Mouse (Mus musculus) layer of hippocampus, postnatal 10 days (tissue): ENCODE data around the gene Lgals7. TPM values are rescaled to one million over a fixed set of nuclear protein-coding genes. Genes with fewer than 3 reads are reported as not detected.
A peak's percentile ranks its signal among the peaks of the same experiment; 100 is the strongest.

Experiments used
- DNase-seq, 2 experiments: peaks; one replicate each; pipeline ENCODE4 v3.0.0; 2021; ENCODE audit warnings: low spot score in 2 of 2
- long read RNA-seq: library from polyadenylated mRNA; stranded (forward); transcript quantifications from one replicate; pipeline ENCODE4 v2.0.0, GENCODE M21; 2023
- total RNA-seq, 2 experiments: library from RNA; stranded (reverse); gene quantifications; 2 replicates each; pipeline ENCODE4 v1.2.3; 2021

Gene Lgals7
- total RNA-seq = under 1 TPM in 1 of 2 experiments, not detected in 1; 0.62 TPM
- long read RNA-seq = 0 reads

DNA sequence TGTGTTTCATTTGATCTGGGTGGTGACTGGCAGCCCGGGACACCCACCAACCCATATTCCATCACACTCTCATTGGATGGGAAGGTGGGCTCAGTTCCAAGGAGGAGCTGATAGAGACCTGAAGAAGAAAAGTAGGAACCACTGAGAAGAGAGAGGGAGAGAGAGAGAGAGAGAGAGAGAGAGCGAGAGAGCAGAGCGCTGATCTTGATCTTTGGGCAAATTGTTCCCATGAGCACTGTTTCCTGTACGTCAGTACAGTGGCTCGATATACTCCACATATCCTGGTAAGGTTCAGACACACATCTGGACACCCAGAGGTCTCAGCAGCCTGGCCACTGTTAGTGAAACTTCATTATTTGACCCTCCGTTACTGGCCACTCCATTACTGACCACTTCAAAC lies at the start of gene Lgals7:
Gene Lgals7 (plus strand): TSS at position 314 of the 400 bp plus-strand sequence.
- no peak for DNase-seq

DNA sequence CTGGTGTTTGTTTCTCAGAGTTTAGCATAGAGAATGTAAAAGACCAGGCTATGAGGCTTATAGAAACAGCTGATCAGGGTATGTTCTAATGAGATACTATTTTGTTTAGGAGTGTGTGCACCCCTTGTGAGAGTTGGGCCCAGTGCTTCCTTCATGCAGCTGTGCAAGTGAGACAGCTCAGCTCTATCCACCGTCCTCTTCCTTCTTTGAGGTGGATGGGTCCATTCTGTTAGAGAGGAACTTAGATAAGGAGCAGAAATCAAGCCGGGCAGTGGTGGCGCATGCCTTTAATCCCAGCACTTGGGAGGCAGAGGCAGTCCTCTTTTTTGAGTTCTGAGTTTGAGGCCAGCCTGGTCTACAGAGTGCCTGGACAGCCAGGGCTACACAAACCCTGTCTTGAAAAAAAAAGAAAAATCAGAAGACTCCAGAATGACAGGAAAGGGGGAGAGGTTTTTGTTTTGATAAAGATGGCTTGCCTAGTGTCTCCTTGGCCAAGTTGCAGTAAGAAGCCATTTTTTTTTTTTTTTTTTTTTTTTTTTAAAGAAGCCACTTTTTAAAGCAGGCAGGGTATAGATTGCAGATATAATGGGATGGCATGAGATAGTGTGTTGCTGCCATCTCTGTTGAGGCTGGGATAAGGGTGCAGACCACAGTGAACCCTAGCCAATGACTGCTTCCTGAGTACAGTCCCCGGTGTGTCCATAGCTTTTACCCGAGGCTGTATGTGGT lies 49.2 kb upstream of the Lgals7 start:
- DNase-seq = no peak

DNA sequence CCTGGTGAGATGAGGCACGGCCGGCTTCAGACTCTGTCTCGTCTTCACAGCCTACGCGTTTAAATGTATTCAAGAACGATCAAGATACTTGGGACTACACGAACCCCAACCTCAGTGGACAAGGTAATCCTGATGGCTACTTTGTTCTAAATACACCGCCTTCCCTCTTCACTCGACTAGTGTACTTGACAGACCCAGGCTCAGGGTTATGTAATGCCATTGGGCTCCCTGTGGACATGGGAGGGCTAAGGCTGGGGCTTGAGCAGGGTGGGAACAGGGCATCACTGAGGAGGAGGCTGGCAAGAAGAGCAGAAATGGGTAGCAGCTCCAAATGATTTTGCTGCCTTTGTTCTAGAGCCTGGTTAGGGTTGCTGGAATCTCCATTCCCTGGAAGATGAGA lies 48.4 kb upstream of the Lgals7 start:
- no peak for DNase-seq

- peak in 1 of 2 experiments; percentile 12 for DNase-seq
Measured at GRCm38 (mm10) chr7:28816201-28816600, 47.5 kb upstream of the Lgals7 start.

DNA sequence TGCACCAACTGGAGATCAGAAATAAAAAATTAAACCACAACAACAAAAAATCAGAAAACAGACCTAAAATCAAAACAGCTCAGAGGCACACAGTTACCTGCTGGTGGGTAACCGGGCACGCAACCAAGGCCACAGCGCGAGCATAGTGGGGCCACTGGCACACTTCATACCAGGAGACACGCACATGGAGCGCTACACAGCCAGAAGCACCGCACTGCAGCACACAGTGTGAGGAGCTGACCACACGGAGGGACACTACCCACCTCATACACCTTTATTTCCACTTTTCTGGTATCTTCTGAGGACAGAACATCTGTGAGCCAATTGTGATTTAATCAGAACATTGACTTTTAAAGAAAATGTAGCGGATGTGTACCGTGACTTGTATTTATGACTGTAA lies 46.7 kb upstream of the Lgals7 start:
- peak in 1 of 2 experiments; percentile 21 for DNase-seq

- DNase-seq = peak in 1 of 2 experiments; percentile 13
Measured at GRCm38 (mm10) chr7:28817524-28817923, 46.1 kb upstream of the Lgals7 start.

DNA sequence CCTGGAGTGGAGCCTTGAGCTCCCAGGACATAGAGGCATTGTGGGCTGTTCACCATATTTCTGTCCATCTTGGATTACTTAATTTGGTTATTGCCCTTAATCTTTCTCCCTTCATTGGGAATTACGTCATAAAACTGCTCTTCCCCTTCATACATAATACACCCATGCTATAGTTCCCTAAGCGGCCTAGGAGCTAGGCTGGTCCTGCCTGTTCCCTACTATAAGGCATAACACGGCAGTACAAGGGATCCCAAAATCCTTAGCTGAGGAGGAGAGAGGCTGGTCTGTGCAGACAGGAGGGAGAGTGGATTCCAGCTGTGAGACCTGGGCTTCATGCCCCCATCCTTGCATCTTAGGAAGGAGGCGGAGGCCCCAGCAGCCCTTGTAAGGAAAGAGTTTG lies 45.7 kb upstream of the Lgals7 start:
- no peak for DNase-seq

DNA sequence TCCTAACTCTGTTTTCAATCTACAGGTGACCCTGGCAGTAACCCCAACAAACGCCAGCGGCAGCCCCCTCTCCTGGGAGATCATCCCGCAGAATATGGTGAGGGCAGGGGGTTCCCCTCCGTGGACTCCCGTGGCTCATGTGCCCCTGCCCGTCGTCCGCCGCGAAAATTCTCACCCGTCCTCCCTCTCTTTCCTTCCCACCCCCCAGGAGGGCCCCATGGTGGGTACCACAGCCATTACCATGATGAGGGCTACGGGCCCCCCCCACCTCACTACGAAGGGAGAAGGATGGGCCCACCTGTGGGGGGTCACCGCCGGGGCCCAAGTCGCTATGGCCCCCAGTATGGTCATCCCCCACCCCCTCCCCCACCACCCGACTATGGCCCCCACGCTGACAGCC lies 45.2 kb upstream of the Lgals7 start:
- DNase-seq = peak in 1 of 2 experiments; percentile 13

DNA sequence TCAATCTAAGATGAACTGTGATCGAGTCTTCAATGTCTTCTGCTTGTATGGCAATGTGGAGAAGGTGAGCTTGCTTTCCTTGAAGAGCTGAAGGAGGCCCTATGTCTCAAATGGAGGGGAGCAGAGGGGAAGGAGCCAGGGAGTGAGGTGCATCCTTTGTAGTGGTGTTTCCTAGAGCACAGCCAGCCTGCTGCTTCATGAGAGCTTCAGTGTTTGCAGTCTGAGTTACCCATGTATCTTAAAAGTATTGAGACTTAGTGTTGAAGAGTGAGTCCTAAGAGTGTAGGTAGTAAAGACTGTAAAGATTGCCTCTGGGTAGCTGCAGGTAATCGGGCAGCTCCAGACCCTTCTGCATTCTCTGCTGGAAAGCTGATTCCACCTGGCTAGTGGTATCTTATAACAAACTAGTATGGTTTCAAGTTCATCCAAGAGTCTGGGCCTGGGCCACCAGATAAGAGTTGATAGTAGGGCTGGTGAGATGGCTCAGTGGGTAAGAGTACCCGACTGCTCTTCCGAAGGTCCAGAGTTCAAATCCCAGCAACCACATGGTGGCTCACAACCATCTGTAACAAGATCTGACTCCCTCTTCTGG lies 44.7 kb upstream of the Lgals7 start:
- no peak for DNase-seq

DNA sequence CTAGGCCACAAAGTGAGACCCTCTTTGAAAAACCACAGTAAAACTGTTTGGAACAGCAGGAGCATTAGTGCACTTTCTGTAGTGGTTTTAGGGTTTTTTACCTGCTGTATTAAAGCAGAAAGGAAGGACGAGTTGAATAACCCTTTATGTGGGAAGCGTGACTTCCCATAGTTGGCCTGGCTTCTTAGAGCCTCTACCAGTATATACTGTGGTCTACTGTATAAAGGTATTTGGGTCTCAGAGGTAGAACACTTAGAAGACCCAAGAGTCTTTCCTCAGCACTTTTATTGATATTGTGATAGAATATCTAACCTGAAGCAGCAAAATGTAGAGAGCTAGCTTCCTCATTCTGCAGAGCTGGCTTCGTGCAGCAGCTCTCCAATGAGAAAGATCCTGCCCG lies 44.1 kb upstream of the Lgals7 start:
- no peak for DNase-seq

- DNase-seq = no peak
Measured at GRCm38 (mm10) chr7:28820358-28821260, 43.0 kb upstream of the Lgals7 start.

DNA sequence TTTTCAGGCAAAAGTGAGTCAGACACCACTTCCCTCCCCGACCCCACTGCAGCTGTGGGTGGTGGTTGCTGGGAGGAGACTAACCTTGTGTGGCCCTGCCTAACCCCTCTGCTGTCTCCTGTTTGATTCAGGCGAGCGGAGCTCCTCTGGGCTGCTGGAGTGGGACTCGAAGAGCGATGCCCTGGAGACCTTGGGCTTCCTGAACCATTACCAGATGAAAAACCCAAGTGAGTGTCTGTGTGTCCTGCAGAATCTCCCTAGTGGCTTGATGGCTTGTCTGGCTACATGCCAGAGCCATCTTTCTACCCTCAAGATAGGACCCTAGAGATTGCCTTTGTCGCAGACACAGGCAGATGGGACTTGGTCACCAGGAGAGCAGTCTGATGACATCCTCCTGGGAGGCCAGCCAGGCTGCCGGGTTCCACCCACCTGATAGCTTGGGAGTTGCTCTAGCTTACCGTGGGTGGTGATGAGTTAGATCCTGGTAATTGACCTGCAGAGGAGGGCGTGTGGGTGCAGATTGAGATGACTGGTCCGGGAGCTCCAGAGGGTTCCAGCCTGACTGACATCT lies 42.3 kb upstream of the Lgals7 start:
- DNase-seq = peak; percentile 51 to 62

GRCm38 (mm10) chr7:28822556-28822955 lies 41.1 kb upstream of the Lgals7 start:
- no peak for DNase-seq

GRCm38 (mm10) chr7:28822993-28823903 lies 40.4 kb upstream of the Lgals7 start:
- DNase-seq = no peak

DNA sequence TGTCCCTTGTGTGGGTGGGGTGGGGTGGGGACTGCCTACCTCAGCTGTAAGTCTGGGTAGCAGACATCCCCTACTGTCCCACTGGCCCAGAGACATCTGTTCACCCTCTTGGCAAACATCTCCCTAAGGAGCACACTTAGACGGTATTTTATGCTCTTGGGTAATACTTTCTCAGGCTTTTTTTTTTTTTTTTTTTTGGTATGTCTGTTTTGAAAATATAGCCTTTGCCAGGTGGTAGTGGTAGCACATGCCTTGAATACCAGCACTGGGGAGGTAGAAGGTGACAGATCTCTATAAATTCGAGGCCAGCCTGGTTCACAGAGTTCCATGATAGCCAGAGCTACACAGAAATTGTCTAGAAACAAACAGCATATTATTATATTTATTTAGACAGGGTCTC lies 39.7 kb upstream of the Lgals7 start:
- no peak for DNase-seq

DNA sequence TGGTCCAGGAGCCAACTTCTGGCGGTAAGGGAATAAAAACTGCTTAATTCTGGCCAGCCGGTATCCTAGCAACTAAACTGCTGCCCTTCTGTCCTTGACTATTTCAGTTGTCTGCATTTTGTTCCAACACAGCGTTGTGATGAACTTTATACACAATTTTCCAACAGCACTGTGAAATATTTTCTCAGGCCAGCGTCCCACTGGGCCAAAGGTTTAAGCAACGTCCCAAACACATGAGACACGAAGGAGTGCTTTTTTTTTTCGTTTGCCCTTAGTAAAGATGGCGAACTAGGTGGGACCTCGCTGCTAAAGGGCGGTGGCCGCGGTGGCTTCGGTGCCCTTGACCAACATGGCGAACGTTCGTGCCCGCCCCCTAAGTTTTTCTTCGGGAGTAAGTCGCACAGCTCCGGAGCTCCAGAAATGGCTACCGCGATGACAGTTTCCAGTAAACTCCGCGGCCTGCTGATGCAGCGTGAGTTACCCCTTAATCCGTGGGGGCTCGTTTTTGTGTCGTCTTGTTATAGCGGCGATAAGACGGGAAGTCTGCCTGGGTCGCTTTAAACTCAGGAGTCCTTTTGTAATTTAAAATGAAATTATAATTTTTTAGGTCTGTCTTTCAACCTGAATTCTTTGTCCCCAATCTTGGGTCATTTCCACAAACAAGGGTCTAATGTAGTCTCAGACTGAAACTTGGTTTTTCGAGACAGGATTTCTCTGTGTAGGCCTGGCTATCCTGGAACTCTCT lies 38.5 kb upstream of the Lgals7 start, which contains the start of gene Ech1:
Gene Ech1 (plus strand): TSS at position 277 of the 745 bp plus-strand sequence.
- DNase-seq = peak; percentile 87 to 91

GRCm38 (mm10) chr7:28825686-28826401 lies 37.8 kb upstream of the Lgals7 start:
- DNase-seq = no peak

- DNase-seq = no peak
Measured at GRCm38 (mm10) chr7:28826402-28826772, 37.3 kb upstream of the Lgals7 start.

DNA sequence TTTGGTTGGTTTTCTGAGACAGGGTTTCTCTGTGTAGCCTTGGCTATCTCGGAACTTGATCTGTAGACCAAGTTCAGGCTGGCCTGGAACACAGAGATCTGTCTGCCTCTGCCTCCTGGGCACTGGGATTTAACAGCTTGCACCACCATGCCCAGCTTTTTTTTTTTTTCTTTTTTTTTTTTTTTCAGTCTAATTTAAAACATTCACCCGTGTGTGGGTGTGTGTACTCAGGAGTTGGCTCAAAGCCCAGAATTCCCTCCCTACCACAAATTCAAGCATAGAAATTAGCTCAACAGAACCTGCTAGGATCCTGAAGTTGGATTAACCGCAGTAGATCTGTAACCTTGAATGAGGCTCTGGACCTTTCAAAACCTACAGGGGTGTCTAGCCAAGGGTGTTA lies 36.3 kb upstream of the Lgals7 start:
- peak in 1 of 2 experiments; percentile 62 for DNase-seq
